Mouse (Mus musculus): ENCODE data around the gene Tom1l2. TPM values are rescaled to one million over a fixed set of nuclear protein-coding genes. Genes with fewer than 3 reads are reported as not detected.

Gene Tom1l2
- polyA plus RNA-seq, 1 experiment from 2014 or later = 36.7 TPM

DNA sequence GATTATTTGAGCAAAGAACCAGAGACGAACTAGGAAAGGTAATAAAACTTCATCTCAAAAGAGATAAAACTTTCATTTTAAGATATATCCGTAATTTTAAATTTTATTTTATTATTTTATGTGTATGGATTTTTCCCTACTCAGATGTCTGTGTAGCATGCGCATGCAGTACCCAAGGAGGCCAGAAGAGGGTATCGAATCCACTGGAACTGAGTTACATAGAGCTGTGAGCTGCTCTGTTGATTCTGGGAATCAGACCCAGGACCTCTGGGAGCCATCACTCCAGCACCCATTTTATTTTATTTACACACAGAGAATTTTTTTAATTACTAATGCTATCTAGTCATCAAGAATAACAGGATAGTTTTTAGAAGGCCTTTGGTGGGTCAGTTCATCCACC, 45.9 kb downstream of the Tom1l2 start:
- Histone ChIP-seq H3K4me1 (peaks cover 31% of the 10 kb centered on the region), H3K27ac (replicated peaks) (no peak overlapping the region), H3K36me3 (no peaks in the 10 kb centered on the region), H3K4me2 (replicated peaks) (no peak overlapping the region), H3K9me3 (replicated peaks) (no peaks in the 10 kb centered on the region), H3K9ac (no peak overlapping the region), H3K27me3 (no peaks in the 10 kb centered on the region), H3K4me3 (replicated peaks) (no peak overlapping the region)
- 66% methylated on average over 4 of the region's 4 CpGs for WGBS
- ATAC-seq (ENCODE audit: insufficient number of reproducible peaks, low FRiP score, low TSS enrichment, low read depth) = no peak

DNA sequence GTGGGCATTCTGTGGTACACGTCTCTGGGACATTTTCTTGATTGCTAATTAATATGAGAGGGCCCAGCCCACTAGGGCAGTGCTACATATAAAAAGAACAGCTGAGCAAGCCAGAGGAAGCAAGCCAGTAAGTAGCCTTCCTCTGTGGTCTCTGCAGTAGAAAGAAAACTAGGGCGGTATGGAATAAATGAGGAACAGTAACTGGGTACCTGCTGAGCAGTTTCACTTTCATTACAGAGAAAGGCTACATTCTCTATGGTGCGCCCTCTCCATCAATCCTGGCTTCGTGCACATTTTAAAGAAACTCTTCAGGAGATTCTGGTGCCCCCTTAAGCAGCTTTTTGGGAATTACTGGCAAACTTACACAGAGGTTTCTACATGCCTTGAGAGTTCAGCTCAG, 47.1 kb downstream of the Tom1l2 start:
- Histone ChIP-seq H3K36me3 (no peaks in the 10 kb centered on the region), H3K4me2 (replicated peaks) (no peak overlapping the region), H3K27ac (replicated peaks) (no peak overlapping the region), H3K4me3 (replicated peaks) (no peak overlapping the region), H3K27me3 (no peaks in the 10 kb centered on the region), H3K9ac (no peak overlapping the region), H3K9me3 (replicated peaks) (no peaks in the 10 kb centered on the region), H3K4me1 (peaks cover 19% of the 10 kb centered on the region)
- 52% methylated on average over 4 of the region's 4 CpGs for WGBS
- no peak for ATAC-seq (ENCODE audit: insufficient number of reproducible peaks, low FRiP score, low TSS enrichment, low read depth)

DNA sequence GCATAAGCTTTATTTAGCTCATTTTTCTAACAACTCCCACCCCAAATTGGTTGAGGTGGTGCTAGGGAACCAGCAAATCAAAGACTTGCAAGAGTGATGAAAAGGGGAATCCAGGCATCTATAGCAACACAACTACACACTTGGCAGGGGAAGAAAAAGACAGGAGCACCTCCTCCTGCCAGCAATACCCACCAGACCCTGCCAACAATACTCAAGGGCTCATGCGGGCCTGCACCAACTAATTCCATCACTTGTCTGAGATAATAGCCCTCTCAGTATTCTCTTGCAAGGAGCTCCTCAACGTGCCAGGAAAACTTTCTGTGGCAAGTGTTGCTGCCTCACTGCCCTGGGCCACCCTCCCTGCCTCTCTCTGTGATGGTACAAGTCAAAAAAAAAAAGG, 49.2 kb downstream of the Tom1l2 start:
- ATAC-seq (ENCODE audit: insufficient number of reproducible peaks, low FRiP score, low TSS enrichment, low read depth) = no peak
- 55% methylated on average over 2 of the region's 2 CpGs for WGBS

DNA sequence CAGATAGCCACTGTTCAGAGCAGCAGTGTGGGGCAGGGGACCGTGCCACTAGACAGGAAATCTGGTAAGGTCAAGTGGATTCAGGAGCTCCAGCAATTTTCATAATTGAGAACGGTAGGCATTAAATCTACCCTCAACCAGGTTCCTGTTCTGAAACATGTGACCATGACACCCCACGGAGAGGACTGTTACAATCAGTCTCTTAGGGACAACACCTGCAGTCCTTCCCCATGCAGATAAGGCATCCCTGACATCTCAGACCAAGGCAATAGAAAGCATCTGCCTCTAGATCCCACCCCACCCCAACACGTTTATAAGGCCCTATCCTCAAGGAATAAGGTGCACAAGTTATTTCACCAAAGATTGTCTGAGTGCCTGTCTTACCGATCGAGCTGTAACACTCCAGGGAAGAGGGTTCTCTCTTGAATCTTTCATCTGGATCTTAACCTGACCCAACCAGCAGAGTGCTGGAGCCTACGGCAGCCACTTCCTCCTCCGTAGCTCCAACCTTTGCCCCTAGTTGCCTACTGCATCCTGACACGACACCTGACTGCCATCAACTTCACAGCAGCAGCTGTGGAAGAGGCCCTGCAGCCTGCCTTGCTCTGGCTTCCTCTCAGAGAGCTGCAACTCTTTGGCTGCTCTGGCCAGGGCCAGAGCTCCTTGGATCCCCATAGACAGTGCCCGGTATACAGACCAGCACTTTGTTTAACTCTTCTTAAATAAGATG, 50.2 kb downstream of the Tom1l2 start:
- Histone ChIP-seq H3K27ac (replicated peaks) (peak overlapping the region; percentile 69), H3K4me2 (replicated peaks) (no peak overlapping the region), H3K27me3 (no peaks in the 10 kb centered on the region), H3K9me3 (replicated peaks) (no peaks in the 10 kb centered on the region), H3K4me3 (replicated peaks) (no peak overlapping the region), H3K36me3 (no peaks in the 10 kb centered on the region), H3K4me1 (peaks cover 10% of the 10 kb centered on the region; the same call in 1 of the 2 replicates), H3K9ac (no peak overlapping the region)
- no peak for ATAC-seq (ENCODE audit: insufficient number of reproducible peaks, low FRiP score, low TSS enrichment, low read depth)
- 58% methylated on average over 10 of the region's 10 CpGs for WGBS

More for the DNA sequence above, 49.2 kb downstream of the Tom1l2 start:
- Histone ChIP-seq H3K27ac (replicated peaks) (no peak overlapping the region), H3K4me2 (replicated peaks) (no peak overlapping the region), H3K9me3 (replicated peaks) (no peaks in the 10 kb centered on the region), H3K27me3 (no peaks in the 10 kb centered on the region), H3K9ac (no peak overlapping the region), H3K36me3 (no peaks in the 10 kb centered on the region), H3K4me3 (replicated peaks) (no peak overlapping the region), H3K4me1 (peaks cover 14% of the 10 kb centered on the region)

DNA sequence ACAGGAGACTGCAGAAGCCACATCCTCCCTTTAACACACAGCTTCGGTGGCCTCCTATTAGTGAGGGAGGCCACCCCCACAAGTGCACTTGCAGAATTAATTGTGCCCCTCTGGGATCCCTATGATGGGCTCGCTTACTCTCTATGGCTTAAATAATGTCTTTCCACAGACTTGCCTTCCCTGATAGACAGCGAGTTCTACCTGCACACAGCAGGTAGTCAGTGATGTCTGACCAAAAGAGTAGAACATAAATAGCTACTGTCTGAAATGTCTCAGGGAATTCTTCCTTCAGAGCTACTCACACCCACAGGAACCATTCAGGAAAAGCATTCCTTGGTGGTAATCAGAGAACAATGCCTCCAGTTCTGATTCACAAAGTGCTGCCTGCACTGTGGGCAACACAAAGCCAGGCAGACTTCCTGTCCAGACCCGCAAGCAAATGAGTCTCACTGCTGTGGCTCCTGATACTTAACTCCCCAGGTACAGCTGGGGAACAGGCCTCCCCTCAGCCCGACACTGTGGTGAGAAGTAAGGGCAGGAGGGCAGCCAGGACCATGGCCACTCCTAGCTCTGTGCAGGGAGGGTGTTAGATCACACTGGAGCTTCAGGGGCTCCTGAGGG, 51.0 kb downstream of the Tom1l2 start:
- H3K27me3 ChIP-seq = no peaks in the 10 kb centered on the region
- no peak overlapping the region for H3K4me2 ChIP-seq (replicated peaks)
- H3K4me3 ChIP-seq (replicated peaks) = no peak overlapping the region
- H3K36me3 ChIP-seq = no peaks in the 10 kb centered on the region
- H3K27ac ChIP-seq (replicated peaks) = peak overlapping the region; percentile 69
- WGBS = 38% methylated on average over 5 of the region's 5 CpGs
- H3K4me1 ChIP-seq = peaks cover 10% of the 10 kb centered on the region; the same call in 1 of the 2 replicates
- no peak for ATAC-seq (ENCODE audit: insufficient number of reproducible peaks, low FRiP score, low TSS enrichment, low read depth)
- H3K9me3 ChIP-seq (replicated peaks) = no peaks in the 10 kb centered on the region
- no peak overlapping the region for H3K9ac ChIP-seq

DNA sequence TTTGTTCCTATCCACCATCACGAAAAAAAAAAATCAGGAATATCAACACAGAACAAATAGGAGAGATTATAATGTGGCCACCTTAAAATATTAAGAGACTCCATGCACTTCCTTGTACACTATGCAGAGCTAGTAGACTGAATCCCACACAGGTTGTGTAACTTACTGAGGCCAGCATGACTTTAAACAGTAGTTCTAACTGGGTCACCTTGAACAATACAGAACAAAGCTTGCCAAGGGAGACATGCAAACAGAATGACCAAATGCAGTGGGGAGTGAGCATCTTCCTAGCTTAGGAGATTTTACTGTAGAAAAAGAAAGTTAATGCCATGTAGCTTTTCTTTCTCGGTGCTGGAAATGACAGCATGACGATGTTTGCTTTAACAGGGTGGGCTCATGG, 52.4 kb downstream of the Tom1l2 start:
- Histone ChIP-seq H3K4me1 (peaks cover 11% of the 10 kb centered on the region), H3K27ac (replicated peaks) (no peak overlapping the region), H3K9ac (no peak overlapping the region), H3K9me3 (replicated peaks) (no peaks in the 10 kb centered on the region), H3K27me3 (no peaks in the 10 kb centered on the region), H3K4me2 (replicated peaks) (no peak overlapping the region), H3K4me3 (replicated peaks) (no peak overlapping the region), H3K36me3 (no peaks in the 10 kb centered on the region)
- 75% methylated on average over 3 of the region's 3 CpGs for WGBS
- ATAC-seq (ENCODE audit: insufficient number of reproducible peaks, low FRiP score, low TSS enrichment, low read depth) = no peak

DNA sequence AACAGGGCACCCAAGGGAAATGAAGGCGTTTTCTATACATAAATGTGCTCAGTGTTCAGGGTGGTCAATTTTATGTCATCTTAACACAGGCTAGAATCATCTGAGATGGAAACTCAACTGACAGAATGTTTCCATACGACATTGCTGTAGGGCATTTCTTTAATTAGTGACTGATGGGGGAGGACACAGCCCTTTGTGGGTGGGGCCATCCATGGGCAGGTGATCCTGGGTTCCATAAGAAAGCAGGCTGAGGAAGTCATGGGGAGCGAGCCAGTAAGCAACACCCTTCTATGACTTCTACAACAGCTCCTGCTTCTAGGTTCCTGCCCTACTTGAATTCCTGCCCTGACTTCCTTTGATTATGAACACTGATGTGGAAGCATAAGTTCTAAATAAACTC, 54.9 kb downstream of the Tom1l2 start:
- no peak overlapping the region for H3K4me3 ChIP-seq (replicated peaks)
- no peak overlapping the region for H3K4me2 ChIP-seq (replicated peaks)
- no peaks in the 10 kb centered on the region for H3K27me3 ChIP-seq
- H3K36me3 ChIP-seq = no peaks in the 10 kb centered on the region
- 63% methylated on average over 3 of the region's 3 CpGs for WGBS
- peaks cover 34% of the 10 kb centered on the region for H3K4me1 ChIP-seq
- no peak overlapping the region for H3K9ac ChIP-seq
- no peak overlapping the region for H3K27ac ChIP-seq (replicated peaks)
- no peaks in the 10 kb centered on the region for H3K9me3 ChIP-seq (replicated peaks)
- ATAC-seq (ENCODE audit: insufficient number of reproducible peaks, low FRiP score, low TSS enrichment, low read depth) = no peak

DNA sequence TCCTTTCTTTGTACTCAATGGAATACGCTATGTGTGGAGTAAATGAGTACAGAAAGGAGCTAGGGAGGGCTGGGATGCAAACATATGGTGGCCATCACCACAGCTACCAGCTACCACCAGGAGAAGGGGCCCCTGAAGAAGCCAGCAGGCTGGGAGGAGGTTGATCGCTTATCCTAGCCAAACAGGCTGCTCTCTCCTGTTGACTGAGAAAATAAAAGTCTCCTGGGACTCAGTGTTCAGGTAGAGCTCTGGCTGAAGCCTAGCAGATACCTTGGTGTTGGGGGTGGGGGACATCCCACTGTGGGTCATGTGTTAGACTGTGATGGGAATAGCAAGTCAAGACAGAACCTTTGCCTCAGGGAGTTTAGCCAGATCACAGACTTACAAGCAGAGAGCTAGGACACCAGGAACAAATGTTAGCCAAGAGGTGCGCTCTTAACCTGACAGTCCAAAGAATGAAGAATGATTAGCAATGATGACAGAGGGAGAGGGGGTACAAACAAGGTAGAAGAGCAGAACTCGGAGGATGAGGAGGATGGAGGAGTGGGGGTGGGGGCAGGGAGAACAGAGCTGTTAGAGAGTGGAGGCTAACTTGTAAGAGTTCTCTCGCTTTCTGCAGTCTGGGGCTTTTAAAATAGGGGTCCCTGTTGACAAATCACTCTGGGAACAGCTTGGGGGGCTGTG, 57.9 kb downstream of the Tom1l2 start:
- H3K27me3 ChIP-seq = no peaks in the 10 kb centered on the region
- H3K36me3 ChIP-seq = no peaks in the 10 kb centered on the region
- peak overlapping the region; percentile 84 for H3K27ac ChIP-seq (replicated peaks)
- no peak overlapping the region; the same call in 1 of the 2 replicates for H3K4me2 ChIP-seq (replicated peaks)
- no peak overlapping the region for H3K9ac ChIP-seq
- H3K4me3 ChIP-seq (replicated peaks) = no peak overlapping the region
- WGBS = 29% methylated on average over 5 of the region's 5 CpGs
- ATAC-seq (ENCODE audit: insufficient number of reproducible peaks, low FRiP score, low TSS enrichment, low read depth) = peak; percentile 25; the same call in 1 of the 2 replicates
- peaks cover 54% of the 10 kb centered on the region for H3K4me1 ChIP-seq
- H3K9me3 ChIP-seq (replicated peaks) = no peaks in the 10 kb centered on the region

DNA sequence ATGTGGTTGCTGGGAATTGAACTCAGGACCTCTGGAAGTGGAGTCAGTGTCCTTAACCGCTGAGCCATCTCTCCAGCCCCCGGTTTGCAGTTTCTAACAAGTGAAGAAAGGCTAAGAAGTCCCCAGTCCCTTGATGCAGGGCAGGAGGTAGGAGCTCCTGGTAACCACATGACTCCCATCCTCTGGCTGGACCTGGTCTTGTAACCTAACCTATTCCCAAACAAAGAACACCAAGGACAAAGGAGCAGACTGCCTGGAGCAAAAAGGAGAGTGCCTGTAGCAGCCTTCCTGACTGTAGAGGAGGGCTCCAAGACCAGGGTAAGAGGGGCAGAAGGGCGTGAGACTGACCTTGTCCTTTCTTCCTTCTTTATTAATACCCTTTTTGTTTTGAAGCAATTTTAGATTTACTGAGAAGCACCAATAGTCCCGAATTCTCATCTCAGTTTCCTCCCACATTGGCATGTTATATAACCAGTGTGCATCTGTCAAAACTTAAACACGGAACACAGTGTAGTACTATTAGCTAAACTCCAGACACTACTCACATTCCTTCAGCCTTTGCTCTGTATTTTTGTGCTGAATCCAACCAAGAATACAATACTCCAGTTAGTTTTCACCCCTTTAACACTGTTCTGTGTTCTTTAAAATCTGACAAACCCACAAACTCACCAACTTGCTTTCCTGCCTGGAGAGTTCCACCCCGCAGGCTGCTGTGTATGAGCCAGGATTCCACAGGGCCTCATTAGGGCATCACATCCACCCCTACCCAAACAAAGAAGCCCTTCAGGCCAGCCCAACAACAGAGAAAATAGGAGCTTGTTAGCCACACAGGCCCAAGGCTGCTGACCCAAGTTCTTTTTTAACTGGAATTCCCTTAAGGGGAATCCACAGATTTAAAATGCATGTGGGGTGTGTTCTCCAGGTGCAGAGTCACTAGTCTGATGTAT, 58.7 kb downstream of the Tom1l2 start:
- H3K27me3 ChIP-seq = no peaks in the 10 kb centered on the region
- H3K9me3 ChIP-seq (replicated peaks) = no peaks in the 10 kb centered on the region
- H3K4me3 ChIP-seq (replicated peaks) = no peak overlapping the region
- H3K27ac ChIP-seq (replicated peaks) = peak overlapping the region; percentile 84
- H3K4me1 ChIP-seq = peaks cover 54% of the 10 kb centered on the region
- H3K36me3 ChIP-seq = no peaks in the 10 kb centered on the region
- peak; percentile 59; the same call in 1 of the 2 replicates for ATAC-seq (ENCODE audit: insufficient number of reproducible peaks, low FRiP score, low TSS enrichment, low read depth)
- 37% methylated on average over 6 of the region's 6 CpGs for WGBS
- H3K4me2 ChIP-seq (replicated peaks) = no peak overlapping the region; the same call in 1 of the 2 replicates
- peak overlapping the region; percentile 7; the same call in 1 of the 2 replicates for H3K9ac ChIP-seq

DNA sequence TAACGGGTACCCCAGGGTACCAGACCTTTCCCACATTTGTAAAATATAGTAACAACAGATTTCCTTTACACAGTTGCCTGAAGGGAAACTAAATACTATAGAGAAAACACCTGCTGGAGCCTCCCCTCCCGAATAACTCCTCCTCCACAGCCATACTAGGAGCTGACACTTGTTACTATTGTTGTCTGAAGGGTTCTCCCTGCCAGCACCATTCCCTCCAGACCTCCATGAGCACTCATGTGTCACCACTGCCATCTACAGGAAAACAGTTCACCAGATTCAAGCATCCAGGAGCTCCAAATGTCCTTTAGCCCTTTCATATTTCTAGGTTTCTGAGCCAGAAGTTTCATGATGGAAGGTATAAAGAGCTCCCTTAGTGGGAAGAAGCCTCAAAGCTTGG, 60.0 kb downstream of the Tom1l2 start:
- ATAC-seq (ENCODE audit: insufficient number of reproducible peaks, low FRiP score, low TSS enrichment, low read depth) = peak; percentile 46; the same call in 1 of the 2 replicates

More for the DNA sequence above, 60.0 kb downstream of the Tom1l2 start:
- peaks cover 58% of the 10 kb centered on the region for H3K4me1 ChIP-seq
- peak overlapping the region; percentile 13; the same call in 1 of the 2 replicates for H3K27ac ChIP-seq (replicated peaks)
- no peak overlapping the region for H3K9ac ChIP-seq
- 22% methylated on average over 2 of the region's 2 CpGs for WGBS
- no peaks in the 10 kb centered on the region for H3K27me3 ChIP-seq
- H3K4me2 ChIP-seq (replicated peaks) = no peak overlapping the region
- no peak overlapping the region for H3K4me3 ChIP-seq (replicated peaks)
- H3K36me3 ChIP-seq = no peaks in the 10 kb centered on the region
- no peaks in the 10 kb centered on the region for H3K9me3 ChIP-seq (replicated peaks)
